Mouse (Mus musculus) stomach, embryonic 14.5 days (tissue): ENCODE measurements around the gene Vash2. TPM values are rescaled to one million over a fixed set of nuclear protein-coding genes. Genes with fewer than 3 reads are reported as not detected.

Experiments
- ATAC-seq: fragments of 200-750 bp; cut with Nextera tagmentation; 2 replicates; pipeline ENCODE4 v1.8.0; 2017; ENCODE audit warnings: low read depth, moderate TSS enrichment; ENCODE audit not compliant: insufficient number of reproducible peaks, insufficient read depth, low FRiP score
- H3K27ac ChIP-seq: fragments of 300-500 bp; sonication (generic); 2 replicates; pipeline ENCODE4 v1.5.1; 2014; ENCODE audit warnings: mild to moderate bottlenecking, low read length, moderate library complexity, mixed read lengths
- H3K27me3 ChIP-seq: fragments of 300-500 bp; sonication (generic); 2 replicates; pipeline ENCODE4 v1.6.1; 2014; ENCODE audit warnings: low read length, control low read depth, mixed read lengths; ENCODE audit not compliant: control insufficient read depth, insufficient read depth
- H3K36me3 ChIP-seq: fragments of 300-500 bp; sonication (generic); 2 replicates; pipeline ENCODE4 v1.6.1; 2014; ENCODE audit warnings: mild to moderate bottlenecking, control low read depth, low read length, moderate library complexity, mixed read lengths; ENCODE audit not compliant: control insufficient read depth, insufficient read depth
- H3K4me1 ChIP-seq: fragments of 300-500 bp; sonication (generic); 2 replicates; pipeline ENCODE4 v1.6.1; 2014; ENCODE audit warnings: low read length, control low read depth, mixed read lengths; ENCODE audit not compliant: control insufficient read depth, insufficient read depth
- H3K4me2 ChIP-seq: fragments of 300-500 bp; sonication (generic); replicated peaks from 2 replicates; pipeline ENCODE4 v1.6.1; 2014; ENCODE audit warnings: low read depth, low read length, control low read depth
- H3K4me3 ChIP-seq: fragments of 300-500 bp; sonication (generic); 2 replicates; pipeline ENCODE4 v1.5.1; 2014; ENCODE audit warnings: low read depth, low read length, control low read depth
- H3K9ac ChIP-seq: fragments of 300-500 bp; sonication (generic); replicated peaks from 2 replicates; pipeline ENCODE4 v1.6.1; 2014; ENCODE audit warnings: low read depth, mild to moderate bottlenecking, control low read depth, low read length, moderate library complexity, mixed read lengths
- H3K9me3 ChIP-seq: fragments of 300-500 bp; sonication (generic); 2 replicates; pipeline ENCODE4 v1.6.1; 2016; ENCODE audit warnings: low read depth, low read length, control low read depth; ENCODE audit not compliant: control insufficient read depth
- WGBS: fragments of 180-500 bp; shearing (Covaris S2); extraction: QIAGEN DNeasy Blood & Tissue Kit; methylation state at CpG from one replicate; pipeline ENCODE4 v1.1.7; 2014; 5-methylcytosine and 5-hydroxymethylcytosine counted together
- polyA plus RNA-seq: library from polyadenylated mRNA; unstranded; fragments of >200 nt; fragmentation: Nextera tagmentation; extraction: Ambion mirVana; gene quantifications from 2 replicates; pipeline ENCODE4 v1.2.1, GENCODE M21; 2014

Gene Vash2
- polyA plus RNA-seq, 1 experiment from 2014 or later, result 33.5 TPM

GRCm38 (mm10) chr1:190981412-190981811 lies 2.3 kb upstream of the Vash2 start:
- Histone ChIP-seq H3K4me1 (peaks cover 11% of the 10 kb centered on the region), H3K36me3 (no peaks in the 10 kb centered on the region), H3K9me3 (no peaks in the 10 kb centered on the region), H3K27ac (no peak overlapping the region), H3K9ac (no peak overlapping the region), H3K27me3 (no peaks in the 10 kb centered on the region), H3K4me2 (no peak overlapping the region), H3K4me3 (no peak overlapping the region)
- WGBS, result 83% methylated on average over 4 of the region's 4 CpGs
- ATAC-seq, result no peak

- 81% methylated on average over 1 of the region's 1 CpGs for WGBS
- no peak overlapping the region; the same call in 1 of the 2 replicates for H3K9ac ChIP-seq
- H3K27ac ChIP-seq, result no peak overlapping the region
- no peaks in the 10 kb centered on the region for H3K27me3 ChIP-seq
- H3K9me3 ChIP-seq, result no peaks in the 10 kb centered on the region
- H3K4me1 ChIP-seq, result peaks cover 11% of the 10 kb centered on the region
- no peak overlapping the region for H3K4me3 ChIP-seq
- no peak for ATAC-seq
- no peaks in the 10 kb centered on the region for H3K36me3 ChIP-seq
- no peak overlapping the region for H3K4me2 ChIP-seq
Observed at GRCm38 (mm10) chr1:190980470-190980869, 1.4 kb upstream of the Vash2 start.

- peak overlapping the region; percentile 88 for H3K27ac ChIP-seq
- H3K4me3 ChIP-seq, result peak overlapping the region; percentile 68
- peak; percentile 57 for ATAC-seq
- no peaks in the 10 kb centered on the region for H3K27me3 ChIP-seq
- peaks cover 11% of the 10 kb centered on the region for H3K4me1 ChIP-seq
- H3K9ac ChIP-seq, result peak overlapping the region; percentile 84
- H3K9me3 ChIP-seq, result no peaks in the 10 kb centered on the region
- H3K36me3 ChIP-seq, result peaks cover 3% of the 10 kb centered on the region; the same call in 1 of the 2 replicates
- under 1% methylated on average over 45 of the region's 46 CpGs for WGBS
- H3K4me2 ChIP-seq, result peak overlapping the region; percentile 80
Observed at GRCm38 (mm10) chr1:190978511-190979073, 504 bp downstream of the Vash2 start.

- Histone ChIP-seq H3K9me3 (no peaks in the 10 kb centered on the region), H3K36me3 (peaks cover 3% of the 10 kb centered on the region; the same call in 1 of the 2 replicates), H3K4me2 (peak overlapping the region; percentile 80), H3K27me3 (no peaks in the 10 kb centered on the region), H3K4me1 (peaks cover 14% of the 10 kb centered on the region), H3K27ac (peak overlapping the region; percentile 88), H3K4me3 (peak overlapping the region; percentile 68), H3K9ac (peak overlapping the region; percentile 84)
- ATAC-seq, result no peak
- WGBS, result under 1% methylated on average over 22 of the region's 22 CpGs
Observed at GRCm38 (mm10) chr1:190978001-190978400, 1.1 kb downstream of the Vash2 start.

GRCm38 (mm10) chr1:190976887-190977573 lies 2.1 kb downstream of the Vash2 start:
- WGBS, result 36% methylated on average over 11 of the region's 11 CpGs
- no peak overlapping the region for H3K9ac ChIP-seq
- no peaks in the 10 kb centered on the region for H3K27me3 ChIP-seq
- peak overlapping the region; percentile 68; the same call in 1 of the 2 replicates for H3K4me3 ChIP-seq
- ATAC-seq, result no peak
- H3K36me3 ChIP-seq, result peaks cover 9% of the 10 kb centered on the region; the same call in 1 of the 2 replicates
- H3K27ac ChIP-seq, result no peak overlapping the region
- H3K4me2 ChIP-seq, result peak overlapping the region; percentile 80
- H3K4me1 ChIP-seq, result peaks cover 16% of the 10 kb centered on the region
- H3K9me3 ChIP-seq, result no peaks in the 10 kb centered on the region

- no peaks in the 10 kb centered on the region for H3K27me3 ChIP-seq
- H3K4me2 ChIP-seq, result no peak overlapping the region
- H3K27ac ChIP-seq, result no peak overlapping the region
- no peaks in the 10 kb centered on the region for H3K9me3 ChIP-seq
- 77% methylated on average over 1 of the region's 1 CpGs for WGBS
- no peak for ATAC-seq
- no peak overlapping the region for H3K9ac ChIP-seq
- H3K36me3 ChIP-seq, result peaks cover 20% of the 10 kb centered on the region
- H3K4me3 ChIP-seq, result no peak overlapping the region
- H3K4me1 ChIP-seq, result peaks cover 16% of the 10 kb centered on the region
Observed at GRCm38 (mm10) chr1:190974833-190975232, 4.3 kb downstream of the Vash2 start.

- Histone ChIP-seq H3K36me3 (peaks cover 21% of the 10 kb centered on the region), H3K27me3 (no peaks in the 10 kb centered on the region), H3K4me3 (no peak overlapping the region), H3K9ac (no peak overlapping the region), H3K9me3 (no peaks in the 10 kb centered on the region), H3K27ac (no peak overlapping the region), H3K4me2 (no peak overlapping the region), H3K4me1 (peaks cover 16% of the 10 kb centered on the region)
- no peak for ATAC-seq
- WGBS, result 89% methylated on average over 8 of the region's 8 CpGs
Observed at GRCm38 (mm10) chr1:190974191-190974590, 4.9 kb downstream of the Vash2 start.

- Histone ChIP-seq H3K4me2 (no peak overlapping the region), H3K9ac (no peak overlapping the region), H3K9me3 (no peaks in the 10 kb centered on the region), H3K27ac (no peak overlapping the region), H3K36me3 (peaks cover 25% of the 10 kb centered on the region), H3K27me3 (no peaks in the 10 kb centered on the region), H3K4me3 (no peak overlapping the region), H3K4me1 (peaks cover 15% of the 10 kb centered on the region)
- 48% methylated on average over 7 of the region's 7 CpGs for WGBS
- no peak for ATAC-seq
Observed at GRCm38 (mm10) chr1:190972612-190973192, 6.4 kb downstream of the Vash2 start.
